Mouse (Mus musculus): ENCODE measurements around the gene Ube2v1.

Gene Ube2v1

DNA sequence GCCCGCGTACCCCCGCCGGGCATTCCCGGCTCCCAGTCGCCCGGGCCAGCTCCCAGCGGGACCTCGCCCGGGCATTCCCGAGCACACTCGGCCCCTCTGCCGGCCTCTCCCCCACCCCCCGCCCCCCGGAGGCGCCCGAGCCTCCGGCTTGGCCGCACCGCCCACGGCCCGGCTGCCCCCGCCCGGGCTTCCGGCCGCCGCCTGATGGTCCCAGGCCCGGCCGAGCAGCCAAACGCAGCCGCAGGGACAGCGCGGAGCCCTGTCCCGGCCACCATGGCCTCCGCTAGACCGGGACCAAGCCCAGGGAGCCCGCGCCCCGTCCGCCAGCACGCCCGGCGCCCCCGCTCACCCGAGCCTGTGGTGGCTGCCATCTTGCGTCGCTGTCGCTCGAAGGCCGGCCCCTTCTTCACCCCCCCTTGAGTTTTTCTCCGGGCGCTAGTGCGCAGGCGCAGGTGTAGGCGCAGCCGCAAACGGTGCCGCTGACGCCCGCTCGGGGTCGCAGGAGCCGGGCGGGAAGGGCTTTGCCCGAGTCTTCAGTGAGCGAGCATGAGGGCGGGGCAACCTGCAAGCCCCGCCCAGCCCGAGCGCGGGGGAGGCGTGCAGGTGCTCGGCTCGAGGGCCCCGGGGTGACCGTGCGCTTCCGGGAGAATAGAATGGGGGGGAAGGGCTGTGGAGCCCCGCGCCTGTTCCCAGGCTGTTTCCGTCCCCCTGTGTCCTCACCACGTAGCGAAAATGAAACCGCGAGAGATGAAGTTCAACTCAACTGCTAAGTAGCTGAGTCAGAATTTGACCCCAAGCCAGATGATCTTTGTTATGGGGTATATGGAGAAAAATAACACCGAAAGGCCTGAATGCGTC is at the start of gene Ube2v1:
TSS of gene Ube2v1 (minus strand) at position 505 of the 858 bp plus-strand sequence.
- DNase-seq (ENCODE audit: low spot score in 2 of 2), result peak; percentile 97

GRCm38 (mm10) chr2:167680657-167681056 is 48.8 kb upstream of the Ube2v1 start:
- DNase-seq (ENCODE audit: low spot score in 2 of 2), result no peak

- peak in 1 of 2 experiments; percentile 76 for DNase-seq (ENCODE audit: low spot score in 2 of 2)
Observed at GRCm38 (mm10) chr2:167679902-167680430, 48.1 kb upstream of the Ube2v1 start.

DNA sequence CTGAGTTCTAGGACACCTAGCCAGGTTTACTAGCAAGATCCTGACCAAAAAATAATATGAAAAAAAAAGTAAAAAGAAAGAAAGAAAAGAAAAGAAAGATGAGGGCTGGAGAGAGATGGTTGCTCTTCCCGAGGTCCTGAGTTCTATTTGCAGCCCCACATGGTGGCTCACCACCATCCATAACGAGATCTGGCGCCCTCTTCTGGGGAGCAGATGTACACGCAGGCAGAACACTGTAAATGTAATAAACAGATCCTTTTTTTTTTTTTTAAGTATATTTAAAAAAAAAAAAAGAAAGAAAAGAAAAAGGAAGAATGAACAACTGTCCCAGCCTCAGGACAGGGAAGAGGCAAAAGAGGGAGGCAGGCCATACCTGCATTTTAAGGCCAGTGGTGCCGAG is 46.7 kb upstream of the Ube2v1 start:
- DNase-seq (ENCODE audit: low spot score in 2 of 2), result no peak

DNA sequence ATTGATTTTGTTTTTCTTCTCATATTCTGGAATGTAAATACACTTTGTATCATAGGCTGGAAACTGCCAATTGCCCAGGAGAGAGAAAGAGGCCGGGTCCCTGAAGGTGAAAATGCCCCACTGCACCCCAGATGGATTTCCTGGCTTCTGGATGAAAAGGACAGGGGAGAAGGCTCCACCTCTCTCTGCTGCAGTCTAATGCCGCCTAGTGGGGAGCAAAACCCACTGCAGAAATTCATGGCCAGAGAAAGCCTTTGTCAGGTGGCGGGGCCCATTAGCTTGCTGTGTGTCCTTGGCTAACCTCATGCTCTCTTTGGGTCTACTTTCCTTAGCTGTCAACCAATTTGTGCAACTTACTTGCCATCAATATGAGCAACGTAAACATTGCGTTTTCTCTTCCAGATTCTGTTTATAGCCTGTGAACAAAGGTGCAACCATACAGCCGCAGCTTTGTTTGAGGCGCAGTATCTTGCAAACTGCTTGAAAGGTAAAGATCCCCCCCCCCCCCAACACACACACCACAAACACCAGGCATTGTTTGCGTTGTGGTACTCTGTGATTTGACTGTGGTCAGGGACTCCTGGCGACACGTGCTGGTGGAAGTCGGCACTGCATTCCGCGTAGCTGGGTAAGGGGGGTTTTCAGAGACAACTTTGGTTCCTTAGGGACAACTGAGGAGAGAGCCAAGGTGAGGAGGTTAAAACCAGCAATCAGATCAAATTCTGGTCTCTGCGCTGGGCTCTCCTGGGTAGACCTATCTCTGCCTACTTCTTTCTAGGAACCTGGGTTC is 43.4 kb upstream of the Ube2v1 start:
- DNase-seq (ENCODE audit: low spot score in 2 of 2), result no peak

DNA sequence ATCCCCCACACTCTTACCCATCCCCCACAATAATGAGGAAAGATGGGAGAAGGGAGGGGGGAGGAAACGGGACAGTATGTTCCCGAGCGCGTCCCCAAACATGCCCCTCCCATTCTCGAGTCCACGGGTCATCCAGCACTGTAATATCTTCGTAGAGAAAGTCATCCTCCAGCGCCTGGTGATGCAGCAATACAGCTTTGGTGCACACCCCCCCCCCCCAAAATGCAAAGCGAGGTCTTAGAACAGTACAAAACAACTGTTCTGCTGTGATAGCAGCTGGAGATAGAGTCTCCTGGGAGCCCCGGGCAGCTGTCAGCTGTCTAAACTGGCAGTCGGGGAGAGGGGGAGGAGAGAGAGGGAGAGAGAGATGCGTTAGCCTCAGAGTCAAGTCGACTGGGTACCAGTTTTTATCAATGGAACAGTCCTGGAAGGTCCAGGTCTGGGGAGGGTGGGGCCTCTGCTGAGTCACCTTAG is 40.4 kb upstream of the Ube2v1 start:
- no peak for DNase-seq (ENCODE audit: low spot score in 2 of 2)

GRCm38 (mm10) chr2:167671101-167671633 is 39.3 kb upstream of the Ube2v1 start:
- no peak for DNase-seq (ENCODE audit: low spot score in 2 of 2)

DNA sequence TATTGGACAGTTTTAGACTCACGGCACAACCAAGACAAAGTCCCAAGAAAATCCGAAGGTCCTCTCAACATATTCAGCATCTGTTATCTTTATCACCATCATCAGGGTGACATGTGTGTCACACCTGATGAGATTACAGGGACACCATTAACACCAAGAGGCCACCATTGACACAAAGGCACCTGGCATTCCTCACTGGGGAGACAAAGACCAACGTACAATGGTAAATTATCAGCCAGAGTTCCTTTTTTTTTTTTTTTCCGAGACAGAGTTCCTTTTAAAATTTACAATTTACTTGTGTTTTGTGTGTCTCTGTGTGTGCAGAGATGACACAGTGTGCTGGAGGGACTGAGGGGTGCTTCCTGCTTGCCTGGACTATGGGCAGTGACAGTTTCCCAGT is 37.5 kb upstream of the Ube2v1 start:
- no peak for DNase-seq (ENCODE audit: low spot score in 2 of 2)

- no peak for DNase-seq (ENCODE audit: low spot score in 2 of 2)
Observed at GRCm38 (mm10) chr2:167668426-167668825, 36.5 kb upstream of the Ube2v1 start.

DNA sequence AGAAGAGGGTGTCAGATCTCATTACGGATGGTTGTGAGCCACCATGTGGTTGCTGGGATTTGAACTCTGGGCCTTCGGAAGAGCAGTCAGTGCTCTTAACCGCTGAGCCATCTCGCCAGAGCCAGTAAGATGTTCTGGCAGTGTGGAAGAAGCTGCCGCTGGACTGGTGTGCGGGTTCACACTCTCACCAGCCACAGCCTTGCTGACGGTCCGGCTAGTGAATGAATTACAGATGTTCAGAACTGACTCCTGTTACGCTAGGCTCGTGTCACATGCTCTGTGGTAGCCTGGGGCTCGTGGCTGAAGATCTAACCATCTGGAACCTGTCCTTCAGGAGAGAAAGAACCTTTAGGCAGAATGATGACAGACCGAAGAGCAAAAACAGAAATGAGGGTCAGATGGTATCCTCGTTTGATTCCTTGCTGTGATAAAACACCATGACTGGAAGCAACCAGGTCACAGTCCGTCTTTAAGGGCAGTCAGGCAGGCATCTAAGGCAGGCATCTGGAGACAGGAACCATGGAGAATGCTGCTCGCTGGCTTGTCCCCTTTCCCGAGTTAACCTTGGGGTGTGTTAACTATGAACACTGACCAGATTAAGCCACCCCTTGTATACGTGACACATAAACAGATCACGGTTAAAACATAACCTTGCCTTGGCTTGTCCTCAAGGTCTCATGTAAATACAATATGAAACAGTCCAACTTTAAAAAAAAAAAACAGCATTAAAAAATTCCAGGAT is 34.2 kb upstream of the Ube2v1 start:
- DNase-seq (ENCODE audit: low spot score in 2 of 2), result no peak

- DNase-seq (ENCODE audit: low spot score in 2 of 2), result no peak
Observed at GRCm38 (mm10) chr2:167662713-167663112, 30.8 kb upstream of the Ube2v1 start.

GRCm38 (mm10) chr2:167661270-167662203 is 29.6 kb upstream of the Ube2v1 start, which contains the start of gene Gm20431:
Gene Gm20431 (minus strand): TSS chr2:167661496.
- peak; percentile 83 to 89 for DNase-seq (ENCODE audit: low spot score in 2 of 2)

DNA sequence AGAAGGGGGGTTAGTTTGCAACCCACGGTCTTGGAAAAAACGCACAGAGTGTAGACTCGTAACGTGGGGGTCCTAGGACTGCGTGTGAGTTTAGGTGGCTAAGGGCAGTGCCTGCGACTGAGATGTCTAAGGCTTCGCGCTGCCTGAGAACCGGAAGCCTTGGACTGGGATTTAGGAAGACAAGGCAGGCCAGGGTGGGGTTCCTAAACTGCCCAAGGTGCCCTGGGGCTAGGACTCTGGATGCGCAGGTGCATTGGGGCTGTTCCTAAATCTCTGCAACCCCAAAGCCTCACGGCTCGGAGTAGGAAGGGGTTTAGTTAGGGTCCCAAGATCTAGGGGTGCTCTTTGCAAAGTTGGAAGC is 28.7 kb upstream of the Ube2v1 start:
- no peak for DNase-seq (ENCODE audit: low spot score in 2 of 2)

- DNase-seq (ENCODE audit: low spot score in 2 of 2), result peak; percentile 57 to 70
Observed at GRCm38 (mm10) chr2:167659847-167660610, 28.1 kb upstream of the Ube2v1 start.

DNA sequence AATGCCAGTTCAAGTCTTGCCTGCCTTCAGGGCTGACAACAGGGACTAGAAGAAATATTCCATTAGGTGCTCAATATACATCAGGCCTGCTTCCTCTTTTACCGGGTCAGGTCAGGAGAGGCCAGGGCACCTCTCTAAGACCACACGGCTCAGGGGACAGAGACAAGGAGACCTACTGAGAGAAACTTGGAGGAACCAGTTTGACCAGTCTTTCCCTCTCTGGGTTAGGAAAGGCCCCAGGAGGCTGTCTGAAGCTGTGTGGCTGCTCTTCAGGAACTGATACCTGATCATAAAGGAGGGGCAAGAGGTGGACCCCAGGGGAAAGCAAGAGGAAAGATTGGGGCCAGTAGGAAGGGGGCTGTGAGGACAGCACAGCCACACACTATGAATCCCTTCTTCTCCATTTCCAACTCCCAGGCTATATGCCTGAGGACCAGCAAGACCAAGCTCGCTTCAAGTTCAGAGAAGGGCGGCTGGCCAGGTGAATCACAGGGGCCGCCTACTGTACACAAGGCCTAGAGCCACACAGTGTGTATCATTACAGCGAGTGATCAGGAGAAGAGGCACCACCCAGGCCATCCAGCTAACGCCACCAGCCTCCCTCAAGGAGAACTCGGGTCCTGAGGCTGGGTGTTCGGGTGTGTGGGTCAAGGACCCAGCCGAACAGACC is 27.4 kb upstream of the Ube2v1 start:
- DNase-seq (ENCODE audit: low spot score in 2 of 2), result peak; percentile 46 to 57

- no peak for DNase-seq (ENCODE audit: low spot score in 2 of 2)
Observed at GRCm38 (mm10) chr2:167658712-167659111, 26.8 kb upstream of the Ube2v1 start.

GRCm38 (mm10) chr2:167657973-167658372 is 26.1 kb upstream of the Ube2v1 start:
- no peak for DNase-seq (ENCODE audit: low spot score in 2 of 2)

GRCm38 (mm10) chr2:167656629-167657478 is 25.0 kb upstream of the Ube2v1 start:
- peak in 1 of 2 experiments; percentile 30 for DNase-seq (ENCODE audit: low spot score in 2 of 2)

All from urinary bladder, adult 18-20 months (tissue).